Mouse (Mus musculus): ENCODE measurements around the gene Atp5b. TPM values are rescaled to one million over a fixed set of nuclear protein-coding genes. Genes with fewer than 3 reads are reported as not detected.
"Not testable (repeated sequence)": the region's sequence is repeated elsewhere in the genome, so short reads cannot be mapped to it uniquely, and the experiment has no call there.

The Atp5b gene
- polyA plus RNA-seq, 1 experiment from 2014 or later = 1,886 TPM

GRCm38 (mm10) chr10:128080496-128080895 lies 2.6 kb upstream of the Atp5b start:
- ATAC-seq (ENCODE audit: insufficient number of reproducible peaks, low FRiP score, low TSS enrichment, low read depth) = no peak
- peaks cover 22% of the 10 kb centered on the region for H3K36me3 ChIP-seq
- H3K4me1 ChIP-seq = peaks cover 19% of the 10 kb centered on the region
- no peaks in the 10 kb centered on the region for H3K9me3 ChIP-seq
- 72% methylated on average over 1 of the region's 1 CpGs for WGBS
- H3K27me3 ChIP-seq = no peaks in the 10 kb centered on the region
- H3K4me2 ChIP-seq = no peak overlapping the region
- no peak overlapping the region for H3K27ac ChIP-seq
- H3K4me3 ChIP-seq = no peak overlapping the region
- no peak overlapping the region for H3K9ac ChIP-seq

- Histone ChIP-seq H3K36me3 (peaks cover 36% of the 10 kb centered on the region), H3K27ac (no peak overlapping the region), H3K9me3 (no peaks in the 10 kb centered on the region), H3K4me3 (peak overlapping the region; percentile 94), H3K4me1 (peaks cover 19% of the 10 kb centered on the region), H3K9ac (no peak overlapping the region), H3K4me2 (peak overlapping the region; percentile 63), H3K27me3 (no peaks in the 10 kb centered on the region)
- WGBS = 43% methylated on average over 6 of the region's 6 CpGs
- ATAC-seq (ENCODE audit: insufficient number of reproducible peaks, low FRiP score, low TSS enrichment, low read depth) = no peak
These were observed 1.1 kb upstream of the Atp5b start for GRCm38 (mm10) chr10:128081807-128082476.

- Histone ChIP-seq H3K36me3 (peaks cover 36% of the 10 kb centered on the region), H3K4me2 (peak overlapping the region; percentile 63), H3K9ac (peak overlapping the region; percentile 64), H3K9me3 (no peaks in the 10 kb centered on the region), H3K27me3 (no peaks in the 10 kb centered on the region), H3K4me1 (peaks cover 19% of the 10 kb centered on the region), H3K4me3 (peak overlapping the region; percentile 94), H3K27ac (peak overlapping the region; percentile 76)
- ATAC-seq (ENCODE audit: insufficient number of reproducible peaks, low FRiP score, low TSS enrichment, low read depth) = no peak
- WGBS = 11% methylated on average over 9 of the region's 9 CpGs
These were observed 630 bp upstream of the Atp5b start for GRCm38 (mm10) chr10:128082477-128082808.

- WGBS = under 1% methylated on average over 22 of the region's 22 CpGs
- Histone ChIP-seq H3K4me1 (peaks cover 19% of the 10 kb centered on the region), H3K4me2 (peak overlapping the region; percentile 67), H3K9ac (peak overlapping the region; percentile 97), H3K36me3 (peaks cover 40% of the 10 kb centered on the region), H3K9me3 (no peaks in the 10 kb centered on the region), H3K27ac (peak overlapping the region; percentile 85), H3K27me3 (no peaks in the 10 kb centered on the region), H3K4me3 (peak overlapping the region; percentile 94)
- ATAC-seq (ENCODE audit: insufficient number of reproducible peaks, low FRiP score, low TSS enrichment, low read depth) = no peak
These were observed 615 bp downstream of the Atp5b start for GRCm38 (mm10) chr10:128083688-128084087.

- H3K27ac ChIP-seq = no peak overlapping the region
- H3K27me3 ChIP-seq = no peaks in the 10 kb centered on the region
- H3K4me1 ChIP-seq = peaks cover 19% of the 10 kb centered on the region
- peak overlapping the region; percentile 94 for H3K4me3 ChIP-seq
- H3K4me2 ChIP-seq = peak overlapping the region; percentile 67
- H3K9me3 ChIP-seq = no peaks in the 10 kb centered on the region
- H3K9ac ChIP-seq = peak overlapping the region; percentile 97
- 3% methylated on average over 3 of the region's 3 CpGs for WGBS
- H3K36me3 ChIP-seq = peaks cover 45% of the 10 kb centered on the region
- no peak for ATAC-seq (ENCODE audit: insufficient number of reproducible peaks, low FRiP score, low TSS enrichment, low read depth)
These were observed 1.1 kb downstream of the Atp5b start for GRCm38 (mm10) chr10:128084160-128084559.

- no peak for ATAC-seq (ENCODE audit: insufficient number of reproducible peaks, low FRiP score, low TSS enrichment, low read depth)
- no peak overlapping the region for H3K4me2 ChIP-seq
- H3K9ac ChIP-seq = no peak overlapping the region
- no peaks in the 10 kb centered on the region for H3K9me3 ChIP-seq
- no peak overlapping the region for H3K27ac ChIP-seq
- no peak overlapping the region for H3K4me3 ChIP-seq
- H3K36me3 ChIP-seq = peaks cover 62% of the 10 kb centered on the region
- H3K27me3 ChIP-seq = no peaks in the 10 kb centered on the region
- H3K4me1 ChIP-seq = peaks cover 27% of the 10 kb centered on the region
- WGBS = 77% methylated on average over 6 of the region's 6 CpGs
These were observed 3.3 kb downstream of the Atp5b start for GRCm38 (mm10) chr10:128086391-128086790.

GRCm38 (mm10) chr10:128087216-128087615 lies 4.1 kb downstream of the Atp5b start:
- ATAC-seq (ENCODE audit: insufficient number of reproducible peaks, low FRiP score, low TSS enrichment, low read depth); H3K27ac ChIP-seq: not testable (repeated sequence)

GRCm38 (mm10) chr10:128088181-128088580 lies 5.1 kb downstream of the Atp5b start:
- H3K9ac ChIP-seq = no peak overlapping the region
- no peak overlapping the region for H3K27ac ChIP-seq
- WGBS = 94% methylated on average over 5 of the region's 5 CpGs
- peaks cover 33% of the 10 kb centered on the region for H3K4me1 ChIP-seq
- no peaks in the 10 kb centered on the region for H3K27me3 ChIP-seq
- no peaks in the 10 kb centered on the region for H3K9me3 ChIP-seq
- H3K36me3 ChIP-seq = peaks cover 62% of the 10 kb centered on the region
- ATAC-seq (ENCODE audit: insufficient number of reproducible peaks, low FRiP score, low TSS enrichment, low read depth) = no peak
- H3K4me3 ChIP-seq = no peak overlapping the region
- H3K4me2 ChIP-seq = no peak overlapping the region

More at GRCm38 (mm10) chr10:128087216-128087615, 4.1 kb downstream of the Atp5b start:
- not testable (repeated sequence) for H3K9me3 ChIP-seq, H3K4me3 ChIP-seq, H3K27me3 ChIP-seq, H3K4me2 ChIP-seq, H3K9ac ChIP-seq
- WGBS = 81% methylated on average over 2 of the region's 2 CpGs
- peaks cover 30% of the 10 kb centered on the region for H3K4me1 ChIP-seq
- peaks cover 62% of the 10 kb centered on the region for H3K36me3 ChIP-seq

GRCm38 (mm10) chr10:128089842-128090241 lies 6.8 kb downstream of the Atp5b start:
- Histone ChIP-seq H3K4me1 (peaks cover 42% of the 10 kb centered on the region), H3K9ac (no peak overlapping the region), H3K9me3 (no peaks in the 10 kb centered on the region), H3K4me2 (no peak overlapping the region), H3K4me3 (no peak overlapping the region), H3K27me3 (no peaks in the 10 kb centered on the region), H3K36me3 (peaks cover 61% of the 10 kb centered on the region), H3K27ac (no peak overlapping the region)
- ATAC-seq (ENCODE audit: insufficient number of reproducible peaks, low FRiP score, low TSS enrichment, low read depth) = no peak
- WGBS = 71% methylated on average over 5 of the region's 5 CpGs

GRCm38 (mm10) chr10:128090651-128091563 lies 7.8 kb downstream of the Atp5b start:
- Histone ChIP-seq H3K9ac (no peak overlapping the region), H3K36me3 (peaks cover 50% of the 10 kb centered on the region), H3K9me3 (no peaks in the 10 kb centered on the region), H3K27ac (peak overlapping the region; percentile 91), H3K4me3 (peak overlapping the region; percentile 85), H3K27me3 (no peaks in the 10 kb centered on the region), H3K4me1 (peaks cover 39% of the 10 kb centered on the region), H3K4me2 (peak overlapping the region; percentile 85)
- ATAC-seq (ENCODE audit: insufficient number of reproducible peaks, low FRiP score, low TSS enrichment, low read depth) = peak; percentile 42; the same call in 1 of the 2 replicates
- WGBS = 6% methylated on average over 14 of the region's 14 CpGs

- Histone ChIP-seq H3K27ac (peak within 1 kb of the TSS; percentile 91), H3K4me1 (peaks cover 44% of the 10 kb centered on the region), H3K9ac (peak within 1 kb of the TSS; percentile 74), H3K9me3 (no peaks in the 10 kb centered on the region), H3K4me3 (peak within 1 kb of the TSS; percentile 85), H3K36me3 (peaks cover 41% of the 10 kb centered on the region), H3K27me3 (no peaks in the 10 kb centered on the region), H3K4me2 (peak within 1 kb of the TSS; percentile 85)
- ATAC-seq (ENCODE audit: insufficient number of reproducible peaks, low FRiP score, low TSS enrichment, low read depth) = no peak; the same call in 1 of the 2 replicates
- 2% methylated on average over 20 of the region's 20 CpGs for WGBS
These were observed 8.8 kb downstream of the Atp5b start, which contains the start of gene Baz2a for GRCm38 (mm10) chr10:128091564-128092505. Gene Baz2a, plus strand, starts transcription at chr10:128091577.
